Mouse (Mus musculus): Measurements from ENCODE around the gene Gm21981. TPM values are rescaled to one million over a fixed set of nuclear protein-coding genes. Genes with fewer than 3 reads are reported as not detected.
"Not testable (repeated sequence)": the region's sequence is repeated elsewhere in the genome, so short reads cannot be mapped to it uniquely, and the experiment has no call there.

The Gm21981 gene
- polyA plus RNA-seq, 1 experiment: 0.25 TPM

DNA sequence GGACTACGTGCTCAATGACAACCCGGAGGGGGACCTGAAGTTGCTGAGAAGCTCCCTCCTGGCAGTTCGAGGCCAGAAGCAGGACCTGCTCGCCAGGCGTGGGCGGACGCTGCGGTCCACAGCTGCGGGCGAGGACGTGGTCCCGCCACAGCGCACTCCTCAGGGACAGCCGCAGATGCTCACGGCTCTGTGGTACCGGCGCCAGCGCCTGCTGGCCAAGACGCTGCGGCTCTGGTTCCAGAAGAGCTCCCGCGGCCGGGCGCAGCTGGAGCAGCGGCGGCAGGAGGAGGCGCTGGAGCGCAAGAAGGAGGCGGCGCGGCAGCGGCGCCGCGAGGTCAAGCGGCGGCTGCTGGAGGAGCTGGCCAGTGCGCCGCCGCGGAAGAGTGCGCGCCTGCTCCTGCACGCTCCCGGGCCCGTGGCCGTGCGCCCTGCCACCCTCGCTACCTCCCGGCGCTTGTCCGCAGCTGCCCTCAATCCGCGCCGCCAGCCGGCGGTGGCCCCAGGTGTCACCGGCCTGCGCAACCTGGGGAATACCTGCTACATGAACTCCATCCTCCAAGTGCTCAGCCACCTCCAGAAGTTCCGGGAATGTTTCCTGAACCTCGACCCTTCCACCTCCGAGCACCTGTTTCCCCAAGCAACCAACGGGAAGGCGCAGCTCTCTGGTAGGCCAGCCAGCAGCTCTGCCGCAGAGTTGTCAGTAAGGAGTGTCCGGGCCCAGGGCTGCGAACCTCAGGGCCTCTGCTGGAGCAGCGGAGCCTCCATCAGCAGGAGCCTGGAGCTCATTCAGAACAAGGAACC is 21.7 kb downstream of the Gm21981 start:
- Histone ChIP-seq H3K36me3 (replicated peaks; ENCODE audit: low read length) (peaks cover 13% of the 10 kb centered on the region), H3K9me3 (no peaks in the 10 kb centered on the region), H3K27me3 (replicated peaks) (peaks cover 20% of the 10 kb centered on the region), H3K4me3 (replicated peaks) (peak overlapping the region; percentile 88), H3K4me1 (peaks cover 30% of the 10 kb centered on the region)
- TF ChIP-seq GATA1 (IDR thresholded peaks at IDR 0.05; ENCODE audit: borderline replicate concordance, low read length): no peak
- no peak for TF ChIP-seq FLI1 (IDR thresholded peaks at IDR 0.05; ENCODE audit: low read length)

DNA sequence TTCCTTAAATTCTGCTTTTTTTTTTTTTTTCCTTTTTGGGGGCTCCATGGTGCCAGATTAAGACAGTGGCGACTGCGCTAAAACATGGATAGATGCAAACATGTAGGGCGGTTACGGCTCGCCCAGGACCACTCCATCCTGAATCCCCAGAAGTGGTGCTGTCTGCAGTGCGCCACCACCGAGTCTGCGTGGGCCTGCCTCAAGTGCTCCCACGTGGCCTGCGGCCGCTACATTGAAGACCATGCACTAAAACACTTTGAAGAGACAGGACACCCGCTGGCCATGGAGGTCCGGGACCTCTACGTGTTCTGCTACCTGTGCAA is 22.3 kb downstream of the Gm21981 start:
- H3K36me3 ChIP-seq (replicated peaks; ENCODE audit: low read length): peaks cover 13% of the 10 kb centered on the region
- peaks cover 30% of the 10 kb centered on the region for H3K4me1 ChIP-seq
- H3K27me3 ChIP-seq (replicated peaks): peaks cover 20% of the 10 kb centered on the region
- peak overlapping the region; percentile 88 for H3K4me3 ChIP-seq (replicated peaks)
- no peak for TF ChIP-seq GATA1 (IDR thresholded peaks at IDR 0.05; ENCODE audit: borderline replicate concordance, low read length)
- no peak for TF ChIP-seq FLI1 (IDR thresholded peaks at IDR 0.05; ENCODE audit: low read length)
- no peaks in the 10 kb centered on the region for H3K9me3 ChIP-seq

DNA sequence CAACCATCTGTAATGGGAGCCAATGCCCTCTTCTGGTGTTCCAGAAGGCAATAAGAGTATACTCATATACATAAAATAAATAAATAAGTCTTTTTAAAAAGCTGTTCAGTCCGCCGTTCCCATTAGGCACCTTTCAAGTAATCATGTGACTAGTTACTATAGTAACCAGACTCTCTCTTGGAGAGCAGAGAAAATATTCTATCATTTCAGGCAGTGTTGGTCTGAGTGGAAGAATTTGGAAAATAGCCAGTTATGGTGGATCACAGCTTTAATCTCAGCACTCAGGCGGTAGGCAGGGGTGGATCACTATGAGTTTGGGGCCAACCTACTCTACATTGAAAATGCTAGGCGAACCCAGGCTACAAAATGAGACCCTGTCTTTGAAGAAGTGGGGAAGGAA is 25.1 kb downstream of the Gm21981 start:
- Histone ChIP-seq H3K4me3 (replicated peaks) (no peak overlapping the region), H3K27me3 (replicated peaks) (peaks cover 20% of the 10 kb centered on the region), H3K9me3 (no peaks in the 10 kb centered on the region), H3K36me3 (replicated peaks; ENCODE audit: low read length) (peaks cover 13% of the 10 kb centered on the region), H3K4me1 (peaks cover 32% of the 10 kb centered on the region)
- TF ChIP-seq FLI1 (IDR thresholded peaks at IDR 0.05; ENCODE audit: low read length): no peak
- TF ChIP-seq GATA1 (IDR thresholded peaks at IDR 0.05; ENCODE audit: borderline replicate concordance, low read length): no peak

DNA sequence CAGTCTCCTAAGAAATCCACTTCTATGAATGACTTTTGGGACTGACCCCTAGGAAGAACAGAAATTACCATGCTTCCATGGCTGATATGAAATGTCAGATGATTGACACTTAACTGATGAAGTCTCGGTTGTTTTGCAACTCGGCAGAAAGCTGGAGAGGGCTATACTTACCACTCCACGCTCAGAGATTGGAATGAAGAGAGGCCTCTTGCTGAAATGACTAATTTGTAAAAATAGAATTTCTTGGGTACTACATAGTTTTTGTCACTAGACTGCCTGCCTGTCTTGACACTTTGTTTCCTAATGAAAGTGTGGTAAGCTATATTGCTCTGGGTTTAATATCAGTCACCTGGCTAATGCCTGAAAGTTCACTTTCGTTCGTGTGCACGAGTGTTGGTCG is 29.8 kb downstream of the Gm21981 start:
- no peaks in the 10 kb centered on the region for H3K27me3 ChIP-seq (replicated peaks)
- peaks cover 17% of the 10 kb centered on the region for H3K4me1 ChIP-seq
- H3K4me3 ChIP-seq (replicated peaks): no peak overlapping the region
- H3K36me3 ChIP-seq (replicated peaks; ENCODE audit: low read length): no peaks in the 10 kb centered on the region
- no peaks in the 10 kb centered on the region for H3K9me3 ChIP-seq
- TF ChIP-seq FLI1 (IDR thresholded peaks at IDR 0.05; ENCODE audit: low read length) (no peak), GATA1 (IDR thresholded peaks at IDR 0.05; ENCODE audit: borderline replicate concordance, low read length) (no peak)

DNA sequence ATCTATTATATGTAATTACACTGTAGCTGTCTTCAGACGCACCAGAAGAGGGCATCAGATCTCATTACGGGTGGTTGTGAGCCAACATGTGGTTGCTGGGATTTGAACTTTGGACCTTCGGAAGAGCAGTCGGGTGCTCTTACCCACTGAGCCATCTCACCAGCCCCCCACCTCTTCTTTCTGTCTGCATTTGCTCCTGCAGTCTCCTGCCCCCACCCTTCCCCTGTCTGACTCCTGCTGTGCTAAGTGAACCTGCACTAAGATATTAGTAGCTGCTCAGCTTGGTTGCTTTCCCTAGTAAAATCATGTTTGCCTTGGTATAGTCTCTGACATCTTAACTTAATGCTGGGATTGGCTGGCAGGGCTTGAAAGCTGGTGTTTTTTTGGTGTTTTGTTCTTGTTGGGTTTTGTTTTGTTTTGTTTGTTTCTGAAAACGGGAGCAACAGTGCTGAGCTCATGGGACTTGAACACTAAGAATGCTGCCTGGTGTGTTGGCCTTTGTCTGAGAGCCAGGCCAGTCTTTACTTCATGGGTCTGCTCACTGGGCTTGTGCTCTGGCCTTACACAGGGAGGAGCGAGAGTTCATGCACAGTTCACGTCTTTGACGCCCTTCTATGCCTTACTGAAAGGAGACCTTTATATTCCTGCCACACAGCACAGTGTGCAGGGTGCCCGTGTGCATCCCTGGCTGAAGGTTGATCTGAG is 31.1 kb downstream of the Gm21981 start:
- Histone ChIP-seq H3K27me3 (replicated peaks) (no peaks in the 10 kb centered on the region), H3K9me3 (no peaks in the 10 kb centered on the region), H3K4me3 (replicated peaks) (no peak overlapping the region), H3K36me3 (replicated peaks; ENCODE audit: low read length) (no peaks in the 10 kb centered on the region), H3K4me1 (peaks cover 25% of the 10 kb centered on the region)
- TF ChIP-seq GATA1 (IDR thresholded peaks at IDR 0.05; ENCODE audit: borderline replicate concordance, low read length) (no peak), FLI1 (IDR thresholded peaks at IDR 0.05; ENCODE audit: low read length) (no peak)

DNA sequence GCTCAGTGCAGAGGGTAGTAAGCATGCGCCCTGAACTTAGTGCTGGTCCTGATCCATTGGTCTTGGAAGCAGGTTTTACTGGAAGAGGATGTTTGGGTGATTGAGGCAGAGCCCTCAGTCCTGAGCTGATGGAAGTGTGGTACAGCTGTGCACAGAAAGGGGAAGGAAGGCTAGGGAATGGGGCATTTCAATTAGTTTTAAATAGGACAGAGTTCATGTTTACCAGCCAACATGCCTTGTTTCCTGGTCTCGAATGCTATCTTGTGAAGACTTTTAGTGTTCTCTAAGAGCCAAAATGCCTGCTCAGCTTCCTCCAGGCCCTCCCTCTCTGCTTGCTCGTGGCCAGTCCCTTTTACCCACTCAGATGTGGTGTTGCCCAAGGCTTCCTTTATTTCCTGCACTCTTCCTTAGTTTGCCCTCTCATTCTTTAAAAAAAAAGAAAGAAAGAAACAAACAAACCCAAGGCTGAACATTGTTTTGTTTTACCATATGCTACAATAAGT is 35.5 kb downstream of the Gm21981 start:
- Histone ChIP-seq H3K9me3 (no peaks in the 10 kb centered on the region), H3K27me3 (replicated peaks) (no peaks in the 10 kb centered on the region), H3K4me3 (replicated peaks) (no peak overlapping the region), H3K36me3 (replicated peaks; ENCODE audit: low read length) (no peaks in the 10 kb centered on the region), H3K4me1 (peaks cover 14% of the 10 kb centered on the region)
- TF ChIP-seq FLI1 (IDR thresholded peaks at IDR 0.05; ENCODE audit: low read length) (no peak), GATA1 (IDR thresholded peaks at IDR 0.05; ENCODE audit: borderline replicate concordance, low read length) (no peak)

DNA sequence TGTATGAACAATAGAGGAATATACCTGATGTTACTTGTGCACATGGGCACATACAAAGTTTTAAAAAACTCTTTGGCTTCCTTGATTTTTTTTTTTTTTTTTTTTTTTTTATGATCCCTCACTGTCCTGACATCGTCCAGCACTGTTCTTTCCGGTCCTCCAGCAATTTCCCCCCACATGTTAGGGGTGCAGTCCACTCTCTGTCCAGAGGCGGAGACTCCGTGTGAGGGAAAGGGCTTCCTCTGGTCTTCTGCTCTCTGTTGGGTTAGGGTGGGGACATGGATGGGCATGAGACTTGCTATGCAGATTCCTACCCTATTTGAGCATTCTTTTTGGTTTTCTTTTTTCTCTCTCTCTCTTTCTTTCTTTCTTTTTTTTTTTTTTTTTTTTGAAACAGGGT is 36.4 kb downstream of the Gm21981 start:
- Histone ChIP-seq H3K36me3 (replicated peaks; ENCODE audit: low read length) (no peaks in the 10 kb centered on the region), H3K4me3 (replicated peaks) (no peak overlapping the region), H3K4me1 (peaks cover 14% of the 10 kb centered on the region), H3K27me3 (replicated peaks) (no peaks in the 10 kb centered on the region), H3K9me3 (no peaks in the 10 kb centered on the region)
- no peak for TF ChIP-seq GATA1 (IDR thresholded peaks at IDR 0.05; ENCODE audit: borderline replicate concordance, low read length)

DNA sequence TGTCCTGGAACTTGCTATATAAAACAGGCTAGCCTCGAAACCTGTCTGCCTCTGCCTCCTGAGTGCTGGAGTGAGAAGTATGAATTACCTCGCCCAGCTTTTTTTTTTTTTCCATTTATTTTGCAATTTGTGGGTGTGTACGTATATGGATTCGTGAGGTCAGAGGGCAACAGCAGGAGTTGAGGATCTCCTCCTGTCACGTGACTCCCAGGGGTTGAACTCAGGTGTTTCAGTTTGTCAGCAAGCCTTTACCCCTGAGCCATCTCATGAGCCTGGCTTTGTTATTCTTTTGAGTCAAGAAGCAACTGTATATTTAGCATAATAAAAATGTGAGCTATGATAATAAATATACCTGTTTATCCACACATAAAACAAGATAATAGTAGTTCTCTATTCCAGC is 38.6 kb downstream of the Gm21981 start:
- H3K9me3 ChIP-seq: no peaks in the 10 kb centered on the region

DNA sequence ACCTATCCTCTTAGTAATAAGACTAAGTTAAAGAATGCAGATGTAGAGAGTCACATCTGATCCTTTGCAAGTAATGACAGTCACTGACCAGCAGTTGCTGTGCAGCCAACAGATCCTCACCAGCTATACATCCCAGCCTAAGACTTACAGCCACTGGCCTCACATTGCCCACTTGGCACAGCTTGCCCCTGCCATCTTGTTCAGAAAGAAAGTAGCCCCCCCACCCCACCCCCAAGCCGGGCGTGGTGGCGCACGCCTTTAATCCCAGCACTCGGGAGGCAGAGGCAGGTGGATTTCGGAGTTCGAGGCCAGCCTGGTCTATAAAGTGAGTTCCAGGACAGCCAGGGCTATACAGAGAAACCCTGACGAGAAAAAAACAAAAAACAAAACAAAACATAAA is 39.9 kb downstream of the Gm21981 start:
- H3K4me1 ChIP-seq; H3K27me3 ChIP-seq (replicated peaks); H3K9me3 ChIP-seq; H3K36me3 ChIP-seq (replicated peaks; ENCODE audit: low read length); H3K4me3 ChIP-seq (replicated peaks): not testable (repeated sequence)

More for the DNA sequence above, 38.6 kb downstream of the Gm21981 start:
- Histone ChIP-seq H3K4me1 (peaks cover 14% of the 10 kb centered on the region), H3K27me3 (replicated peaks) (no peaks in the 10 kb centered on the region), H3K4me3 (replicated peaks) (no peak overlapping the region), H3K36me3 (replicated peaks; ENCODE audit: low read length) (no peaks in the 10 kb centered on the region)
- TF ChIP-seq FLI1 (IDR thresholded peaks at IDR 0.05; ENCODE audit: low read length) (no peak), GATA1 (IDR thresholded peaks at IDR 0.05; ENCODE audit: borderline replicate concordance, low read length) (no peak)

DNA sequence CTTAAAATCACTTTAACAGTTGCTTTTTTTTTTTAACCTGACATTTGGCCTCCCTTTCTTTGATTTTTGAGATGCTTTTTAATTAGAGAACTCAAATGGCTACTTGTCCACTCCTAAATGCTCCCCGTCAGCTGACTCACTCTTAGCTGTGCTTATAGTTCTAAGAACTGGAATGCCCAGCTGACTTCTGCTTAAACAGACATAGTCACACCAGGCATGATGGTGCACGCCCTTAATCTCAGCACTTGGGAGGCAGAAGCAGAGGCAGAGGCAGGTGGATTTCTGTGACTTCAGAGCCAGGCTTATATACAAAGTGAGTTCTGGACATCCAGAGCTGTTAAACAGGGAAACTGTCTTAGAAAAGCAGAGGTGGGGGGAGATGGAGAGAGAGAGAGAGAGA is 42.3 kb downstream of the Gm21981 start:
- TF ChIP-seq GATA1 (IDR thresholded peaks at IDR 0.05; ENCODE audit: borderline replicate concordance, low read length) (no peak), FLI1 (IDR thresholded peaks at IDR 0.05; ENCODE audit: low read length) (no peak)

More for the DNA sequence above, 42.3 kb downstream of the Gm21981 start:
- Histone ChIP-seq H3K9me3 (no peaks in the 10 kb centered on the region), H3K27me3 (replicated peaks) (no peaks in the 10 kb centered on the region), H3K36me3 (replicated peaks; ENCODE audit: low read length) (no peaks in the 10 kb centered on the region), H3K4me1 (peaks cover 3% of the 10 kb centered on the region; the same call in 1 of the 2 replicates), H3K4me3 (replicated peaks) (no peak overlapping the region)
